Mouse (Mus musculus) kidney, adult 2 months (tissue): ENCODE results near the gene Nek7.

Source experiments
- CTCF ChIP-seq: fragments of 200-500 bp; conservative IDR thresholded peaks from 2 replicates; pipeline ENCODE4 v1.5.1; 2011; ENCODE audit warnings: low read depth, mild to moderate bottlenecking, control low read depth, low read length, moderate library complexity, mixed read lengths; ENCODE audit not compliant: insufficient read depth, insufficient read length
- POLR2A ChIP-seq: fragments of 200-500 bp; IDR thresholded peaks from one replicate; pipeline ENCODE4 v1.6.1; 2011; ENCODE audit warnings: low read depth, low read length, control low read depth

DNA sequence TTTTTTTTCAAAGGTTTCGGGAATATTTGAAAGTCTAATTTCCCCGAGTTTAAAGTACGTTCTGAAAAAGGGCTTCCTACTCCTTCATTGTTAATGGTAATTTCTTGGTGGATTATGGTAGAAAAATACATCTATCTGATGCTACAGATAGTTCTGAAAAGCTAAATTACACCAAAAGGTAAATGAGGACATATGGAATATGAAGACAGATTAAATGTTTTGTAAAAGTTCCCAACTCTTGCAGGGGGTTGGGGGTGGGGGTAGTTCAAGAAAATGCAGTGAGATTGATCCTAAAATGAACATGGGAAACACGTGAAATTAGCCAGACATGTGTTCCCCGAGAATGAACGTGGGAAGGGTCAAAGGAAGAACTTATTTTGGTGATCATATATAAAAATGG, 119.2 kb downstream of the Nek7 start:
- TF ChIP-seq POLR2A (no peak), CTCF (no peak)
